Mouse (Mus musculus) heart, postnatal 4 days (tissue): ENCODE results near the gene Vmn1r27. TPM values are rescaled to one million over a fixed set of nuclear protein-coding genes. Genes with fewer than 3 reads are reported as not detected.

ENCODE experiments used
- DNase-seq: peaks from one replicate; pipeline ENCODE4 v3.0.0; 2021
- total RNA-seq, 2 experiments: library from RNA; stranded (reverse); gene quantifications; 2 replicates each; pipeline ENCODE4 v1.2.3; 2021

Vmn1r27 gene
- total RNA-seq = not detected

GRCm38 (mm10) chr6:58218721-58219120 lies at the start of gene Vmn1r27:
TSS of gene Vmn1r27 (minus strand) at chr6:58218821.
- DNase-seq = no peak

DNA sequence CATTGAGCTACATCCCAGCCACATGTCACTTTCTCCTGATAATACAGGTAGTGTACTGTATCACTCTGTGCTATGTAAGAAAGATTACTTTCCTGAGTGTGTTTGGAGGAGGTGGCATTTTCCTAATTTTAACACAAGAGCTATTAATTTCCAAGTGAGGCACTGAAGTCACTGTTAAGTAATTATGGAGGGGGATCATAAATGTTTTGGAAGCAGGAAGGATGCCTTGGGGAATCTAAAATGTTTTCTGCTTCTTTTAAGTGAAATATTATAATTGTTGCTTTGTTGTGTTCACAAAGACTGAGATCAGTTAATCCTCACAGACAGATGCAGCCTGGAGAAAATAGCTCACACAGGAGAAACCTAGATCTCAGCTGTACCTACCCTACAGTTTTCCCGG lies 43.1 kb upstream of the Vmn1r27 start, which contains the start of gene Vmn1r28:
Gene Vmn1r28 (plus strand): TSS at position 301 of the 400 bp plus-strand sequence.
- DNase-seq = no peak

DNA sequence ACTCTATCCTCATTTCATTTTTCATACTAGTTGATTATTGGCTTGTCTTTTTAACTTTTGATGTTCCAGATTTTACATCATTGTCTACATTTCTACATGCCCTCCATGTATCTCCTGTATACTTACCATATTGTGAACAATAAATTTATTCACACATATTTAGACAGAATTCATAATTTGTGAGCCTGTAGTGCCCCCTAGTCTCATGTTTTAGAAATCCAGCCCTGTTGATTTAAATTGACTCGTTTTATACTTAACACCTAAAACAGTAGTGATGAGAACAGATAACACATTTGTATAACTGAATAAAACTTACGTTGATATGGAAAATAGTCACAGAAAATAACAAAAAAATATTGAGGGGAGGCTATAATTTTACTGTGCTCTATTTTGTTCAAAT lies 2.5 kb downstream of the Vmn1r27 start:
- no peak for DNase-seq

Other genes with a start within 250 kb of the Vmn1r27 start
- gene Vmn1r25, start 238.0 kb downstream of the Vmn1r27 start, total RNA-seq = not detected
- not detected for gene Vmn1r26, start 203.7 kb downstream of the Vmn1r27 start, total RNA-seq
- not detected for gene Vmn1r28, start 43.2 kb upstream of the Vmn1r27 start, total RNA-seq
- not detected for gene Vmn1r29, start 82.7 kb upstream of the Vmn1r27 start, total RNA-seq
- not detected for gene Vmn1r30, start 224.6 kb upstream of the Vmn1r27 start, total RNA-seq